Mouse (Mus musculus): ENCODE measurements at regions not wholly inside any gene's neighbourhood (a gene's known extent, or its start where the extent isn't known, plus 50 kb on each side); places are given as distances from the start of the nearest gene placed in this dataset.

GRCm38 (mm10) chr11:17414531-17414930, 157.2 kb downstream of the C1d start:
- TF ChIP-seq POLR2A (IDR thresholded peaks at IDR 0.05; ENCODE audit: extremely low read depth, insufficient read depth, low read length) = no peak
- no peak for TF ChIP-seq CTCF (IDR thresholded peaks at IDR 0.05; ENCODE audit: extremely low read depth, insufficient read depth, low read length)
- Histone ChIP-seq H3K4me1 (ENCODE audit: control insufficient read depth, insufficient read depth, low read length) (no peaks in the 10 kb centered on the region), H3K4me3 (ENCODE audit: insufficient read depth, low read length) (no peak overlapping the region), H3K27ac (ENCODE audit: insufficient read depth, low read length) (no peak overlapping the region)

- no peaks in the 10 kb centered on the region for H3K4me1 ChIP-seq (ENCODE audit: control insufficient read depth, insufficient read depth, low read length)
- TF ChIP-seq POLR2A (IDR thresholded peaks at IDR 0.05; ENCODE audit: extremely low read depth, insufficient read depth, low read length) = no peak
- no peak for TF ChIP-seq CTCF (IDR thresholded peaks at IDR 0.05; ENCODE audit: extremely low read depth, insufficient read depth, low read length)
Observed at GRCm38 (mm10) chr11:17415144-17415543, 157.8 kb downstream of the C1d start.

GRCm38 (mm10) chr11:17417656-17418289, 160.4 kb downstream of the C1d start:
- TF ChIP-seq CTCF (IDR thresholded peaks at IDR 0.05; ENCODE audit: extremely low read depth, insufficient read depth, low read length) (no peak), POLR2A (IDR thresholded peaks at IDR 0.05; ENCODE audit: extremely low read depth, insufficient read depth, low read length) (no peak)

More at GRCm38 (mm10) chr11:17415144-17415543, 157.8 kb downstream of the C1d start:
- Histone ChIP-seq H3K27ac (ENCODE audit: insufficient read depth, low read length) (no peak overlapping the region), H3K4me3 (ENCODE audit: insufficient read depth, low read length) (no peak overlapping the region)

GRCm38 (mm10) chr11:17442133-17442532, 184.8 kb downstream of the C1d start:
- TF ChIP-seq CTCF (IDR thresholded peaks at IDR 0.05; ENCODE audit: extremely low read depth, insufficient read depth, low read length) (no peak), POLR2A (IDR thresholded peaks at IDR 0.05; ENCODE audit: extremely low read depth, insufficient read depth, low read length) (no peak)
- no peak overlapping the region for H3K4me3 ChIP-seq (ENCODE audit: insufficient read depth, low read length)

More at GRCm38 (mm10) chr11:17417656-17418289, 160.4 kb downstream of the C1d start:
- Histone ChIP-seq H3K4me3 (ENCODE audit: insufficient read depth, low read length) (no peak overlapping the region), H3K4me1 (ENCODE audit: control insufficient read depth, insufficient read depth, low read length) (no peaks in the 10 kb centered on the region), H3K27ac (ENCODE audit: insufficient read depth, low read length) (no peak overlapping the region)

GRCm38 (mm10) chr11:17449289-17449688, 191.9 kb downstream of the C1d start:
- TF ChIP-seq CTCF (IDR thresholded peaks at IDR 0.05; ENCODE audit: extremely low read depth, insufficient read depth, low read length) (no peak), POLR2A (IDR thresholded peaks at IDR 0.05; ENCODE audit: extremely low read depth, insufficient read depth, low read length) (no peak)
- H3K4me1 ChIP-seq (ENCODE audit: control insufficient read depth, insufficient read depth, low read length) = no peaks in the 10 kb centered on the region
- H3K27ac ChIP-seq (ENCODE audit: insufficient read depth, low read length) = no peak overlapping the region
- H3K4me3 ChIP-seq (ENCODE audit: insufficient read depth, low read length) = no peak overlapping the region

More at GRCm38 (mm10) chr11:17442133-17442532, 184.8 kb downstream of the C1d start:
- no peak overlapping the region for H3K27ac ChIP-seq (ENCODE audit: insufficient read depth, low read length)
- no peaks in the 10 kb centered on the region for H3K4me1 ChIP-seq (ENCODE audit: control insufficient read depth, insufficient read depth, low read length)

- Histone ChIP-seq H3K4me3 (ENCODE audit: insufficient read depth, low read length) (no peak overlapping the region), H3K27ac (ENCODE audit: insufficient read depth, low read length) (no peak overlapping the region), H3K4me1 (ENCODE audit: control insufficient read depth, insufficient read depth, low read length) (no peaks in the 10 kb centered on the region)
- TF ChIP-seq CTCF (IDR thresholded peaks at IDR 0.05; ENCODE audit: extremely low read depth, insufficient read depth, low read length) = no peak
- no peak for TF ChIP-seq POLR2A (IDR thresholded peaks at IDR 0.05; ENCODE audit: extremely low read depth, insufficient read depth, low read length)
Observed at GRCm38 (mm10) chr11:17450360-17451045, 193.1 kb downstream of the C1d start.

GRCm38 (mm10) chr11:17451451-17451850, 194.1 kb downstream of the C1d start:
- TF ChIP-seq POLR2A (IDR thresholded peaks at IDR 0.05; ENCODE audit: extremely low read depth, insufficient read depth, low read length) = no peak
- no peak for TF ChIP-seq CTCF (IDR thresholded peaks at IDR 0.05; ENCODE audit: extremely low read depth, insufficient read depth, low read length)
- no peaks in the 10 kb centered on the region for H3K4me1 ChIP-seq (ENCODE audit: control insufficient read depth, insufficient read depth, low read length)
- H3K4me3 ChIP-seq (ENCODE audit: insufficient read depth, low read length) = no peak overlapping the region
- no peak overlapping the region for H3K27ac ChIP-seq (ENCODE audit: insufficient read depth, low read length)

GRCm38 (mm10) chr11:17453530-17453929, 196.2 kb downstream of the C1d start:
- TF ChIP-seq POLR2A (IDR thresholded peaks at IDR 0.05; ENCODE audit: extremely low read depth, insufficient read depth, low read length) = no peak
- no peak for TF ChIP-seq CTCF (IDR thresholded peaks at IDR 0.05; ENCODE audit: extremely low read depth, insufficient read depth, low read length)
- Histone ChIP-seq H3K4me1 (ENCODE audit: control insufficient read depth, insufficient read depth, low read length) (no peaks in the 10 kb centered on the region), H3K4me3 (ENCODE audit: insufficient read depth, low read length) (no peak overlapping the region), H3K27ac (ENCODE audit: insufficient read depth, low read length) (no peak overlapping the region)

GRCm38 (mm10) chr11:17458946-17459345, 201.6 kb downstream of the C1d start:
- TF ChIP-seq CTCF (IDR thresholded peaks at IDR 0.05; ENCODE audit: extremely low read depth, insufficient read depth, low read length) (no peak), POLR2A (IDR thresholded peaks at IDR 0.05; ENCODE audit: extremely low read depth, insufficient read depth, low read length) (no peak)
- Histone ChIP-seq H3K4me1 (ENCODE audit: control insufficient read depth, insufficient read depth, low read length) (no peaks in the 10 kb centered on the region), H3K4me3 (ENCODE audit: insufficient read depth, low read length) (no peak overlapping the region), H3K27ac (ENCODE audit: insufficient read depth, low read length) (no peak overlapping the region)
